In genomic region chr4:130264698-130265349, GRCm38 (mm10) we compare ENCODE assay signal across 10 mouse cellular contexts. TPM values are rescaled to one million over a fixed set of nuclear protein-coding genes. Genes with fewer than 3 reads are reported as not detected.
DNase-seq lines count a peak whose midpoint lies in the region; ATAC-seq and TF ChIP-seq lines count a peak whose summit lies in the region.
"Had no signal": no experiment of that assay in that cellular context is flagged by ENCODE, and none has a peak within 500 bp of the region (broad histone marks: within the 10 kb centered on the region; RNA-seq: fewer than 3 reads in every experiment).

No protein-coding gene starts in this region.

- H3K27ac ChIP-seq in limb, embryonic 14.5 days (replicated peaks; ENCODE audit: low read depth, low read length) = no peak overlapping the region
- H3K27ac ChIP-seq: stomach, embryonic 15.5 days had no signal

- no peaks in the 10 kb centered on the region for H3K9me3 ChIP-seq in limb, embryonic 14.5 days (ENCODE audit: control insufficient read depth, low read length)
- H3K9me3 ChIP-seq: stomach, embryonic 15.5 days had no signal

- H3K27me3 ChIP-seq in limb, embryonic 14.5 days (ENCODE audit: control insufficient read depth, insufficient read depth, low read length) = no peaks in the 10 kb centered on the region

- no peak overlapping the region for H3K4me3 ChIP-seq in limb, embryonic 14.5 days (replicated peaks; ENCODE audit: low read length)
- H3K4me3 ChIP-seq: erythroblast, embryonic 14.5 days; stomach, embryonic 15.5 days had no signal

- no peak overlapping the region for H3K4me2 ChIP-seq in limb, embryonic 14.5 days (replicated peaks; ENCODE audit: low read depth, low read length, severe bottlenecking)
- H3K4me2 ChIP-seq: stomach, embryonic 15.5 days had no signal

- DNase-seq in right cerebral cortex, adult 18-20 months = peak; percentile 61
- DNase-seq in right cerebral cortex, postnatal 36 days (ENCODE audit: low spot score in 2 of 2) = no peak
- DNase-seq in cerebellum, postnatal 14 days = peak; percentile 86 to 93
- DNase-seq in frontal cortex, postnatal 14 days (ENCODE audit: low spot score in 2 of 2) = peak; percentile 48 to 65
- peak; percentile 76 for DNase-seq in kidney, adult 18-20 months
- DNase-seq in limb, embryonic 14.5 days (ENCODE audit: low spot score) = peak; percentile 59
- peak; percentile 28 to 48 for DNase-seq in natural killer cell, adult 2 months (ENCODE audit: low spot score in 2 of 2)
- DNase-seq in thymus, adult 18-20 months = peak; percentile 11 to 23

- peaks cover 16% of the 10 kb centered on the region for H3K4me1 ChIP-seq in limb, embryonic 14.5 days (ENCODE audit: control insufficient read depth, insufficient read depth, low read length)

- no peak overlapping the region for H3K9ac ChIP-seq in limb, embryonic 14.5 days (ENCODE audit: low read depth, low read length, severe bottlenecking)
- H3K9ac ChIP-seq: stomach, embryonic 15.5 days had no signal

- WGBS in limb, embryonic 14.5 days = 25% methylated on average over 24 of the region's 24 CpGs

- no peak for TF ChIP-seq POLR2A in limb, embryonic 14.5 days (IDR thresholded peaks at IDR 0.05; ENCODE audit: borderline replicate concordance, extremely low read depth, insufficient read depth, insufficient read length)

- peaks cover 44% of the 10 kb centered on the region for H3K36me3 ChIP-seq in limb, embryonic 14.5 days (ENCODE audit: control insufficient read depth, insufficient read depth, low read length)
- H3K36me3 ChIP-seq: stomach, embryonic 15.5 days had no signal

- ATAC-seq in limb, embryonic 14.5 days (ENCODE audit: low FRiP score, low read depth) = no peak

RNA-seq across cellular contexts. Expression of gene Serinc2, which starts 14.2 kb away (rescaled TPM):
- 161 and 261 TPM in 2 replicates for polyA plus RNA-seq in limb, embryonic 14.5 days (2012; rRNA removed)
- polyA plus RNA-seq in limb, embryonic 14.5 days (2014; fragmentation: Nextera tagmentation; extraction: Ambion mirVana) = 150 and 186 TPM in 2 replicates
- polyA plus RNA-seq: erythroblast, embryonic 14.5 days had no signal

RNA-seq across cellular contexts. Expression of gene Gm853, which starts 42.6 kb away (rescaled TPM):
- polyA plus RNA-seq in limb, embryonic 14.5 days (2012; rRNA removed) = 0.03 and 0.04 TPM in 2 replicates
- polyA plus RNA-seq in limb, embryonic 14.5 days (2014; fragmentation: Nextera tagmentation; extraction: Ambion mirVana) = not detected in 2 replicates
- polyA plus RNA-seq: erythroblast, embryonic 14.5 days; stomach, embryonic 15.5 days had no signal

RNA-seq across cellular contexts. Expression of gene Fabp3, which starts 43.6 kb away (rescaled TPM):
- 34.7 and 41.6 TPM in 2 replicates for polyA plus RNA-seq in limb, embryonic 14.5 days (2012; rRNA removed)
- polyA plus RNA-seq in limb, embryonic 14.5 days (2014; fragmentation: Nextera tagmentation; extraction: Ambion mirVana) = 34.0 and 47.3 TPM in 2 replicates
- polyA plus RNA-seq: erythroblast, embryonic 14.5 days had no signal

RNA-seq across cellular contexts. Expression of gene Gm10570, which starts 43.6 kb away (rescaled TPM):
- polyA plus RNA-seq in limb, embryonic 14.5 days (2012; rRNA removed) = 0.30 TPM in 1 of 2 replicates, not detected in the other
- not detected in 2 replicates for polyA plus RNA-seq in limb, embryonic 14.5 days (2014; fragmentation: Nextera tagmentation; extraction: Ambion mirVana)
- polyA plus RNA-seq: erythroblast, embryonic 14.5 days; stomach, embryonic 15.5 days had no signal

Comparison
In these comparisons a context has a peak if more than half of its experiments do, and no peak if none do; other contexts are left out.
1. DNase-seq: peak in right cerebral cortex, adult 18-20 months (single experiment), cerebellum, postnatal 14 days (2 of 2), frontal cortex, postnatal 14 days (2 of 2), kidney, adult 18-20 months (single experiment), limb, embryonic 14.5 days (single experiment), natural killer cell, adult 2 months (2 of 2) and thymus, adult 18-20 months (2 of 2); none in right cerebral cortex, postnatal 36 days (0 of 2).